Mouse (Mus musculus) stomach, embryonic 15.5 days (tissue): Measurements from ENCODE around the gene Plagl2. TPM values are rescaled to one million over a fixed set of nuclear protein-coding genes. Genes with fewer than 3 reads are reported as not detected.

Experiments
- ATAC-seq: fragments of 200-750 bp; cut with Nextera tagmentation; 2 replicates; pipeline ENCODE4 v1.8.0; 2017; ENCODE audit warnings: low read depth, moderate number of reproducible peaks, moderate TSS enrichment; ENCODE audit not compliant: insufficient read depth, low FRiP score
- H3K27ac ChIP-seq: fragments of 300-500 bp; sonication (generic); 2 replicates; pipeline ENCODE4 v1.5.1; 2015; ENCODE audit warnings: mild to moderate bottlenecking, inconsistent platforms
- H3K27me3 ChIP-seq: fragments of 300-500 bp; sonication (generic); replicated peaks from 2 replicates; pipeline ENCODE4 v1.6.1; 2015; ENCODE audit warnings: inconsistent platforms
- H3K36me3 ChIP-seq: fragments of 300-500 bp; sonication (generic); 2 replicates; pipeline ENCODE4 v1.6.1; 2015; ENCODE audit warnings: inconsistent platforms
- H3K4me1 ChIP-seq: fragments of 300-500 bp; sonication (generic); 2 replicates; pipeline ENCODE4 v1.6.1; 2015; ENCODE audit warnings: inconsistent platforms
- H3K4me2 ChIP-seq: fragments of 300-500 bp; sonication (generic); 2 replicates; pipeline ENCODE4 v1.6.1; 2015; ENCODE audit warnings: mild to moderate bottlenecking, inconsistent platforms
- H3K4me3 ChIP-seq: fragments of 300-500 bp; sonication (generic); replicated peaks from 2 replicates; pipeline ENCODE4 v1.5.1; 2015; ENCODE audit warnings: inconsistent platforms
- H3K9ac ChIP-seq: fragments of 300-500 bp; sonication (generic); 2 replicates; pipeline ENCODE4 v1.6.1; 2015; ENCODE audit warnings: inconsistent platforms
- H3K9me3 ChIP-seq: fragments of 300-500 bp; sonication (generic); 2 replicates; pipeline ENCODE4 v1.6.1; 2016; ENCODE audit warnings: inconsistent platforms
- WGBS: fragments of 180-500 bp; shearing (Covaris S2); methylation state at CpG from one replicate; pipeline ENCODE4 v1.1.7; 2015; 5-methylcytosine and 5-hydroxymethylcytosine counted together
- polyA plus RNA-seq: library from polyadenylated mRNA; unstranded; fragments of >200 nt; fragmentation: Nextera tagmentation; extraction: Ambion mirVana; gene quantifications from 2 replicates; pipeline ENCODE4 v1.2.1, GENCODE M21; 2015

Plagl2 gene
- polyA plus RNA-seq, 1 experiment from 2014 or later: 20.5 TPM

- Histone ChIP-seq H3K4me1 (peaks cover 20% of the 10 kb centered on the region), H3K27ac (peak overlapping the region; percentile 96), H3K36me3 (peaks cover 20% of the 10 kb centered on the region), H3K4me3 (no peak overlapping the region), H3K9me3 (no peaks in the 10 kb centered on the region), H3K27me3 (no peaks in the 10 kb centered on the region), H3K9ac (no peak overlapping the region), H3K4me2 (0 out of 2 replicates have a peak overlapping the region, but pooled peaks have one; percentile 17)
- WGBS: 64% methylated on average over 4 of the region's 4 CpGs
- no peak for ATAC-seq
These were observed 4.0 kb downstream of the Plagl2 start for GRCm38 (mm10) chr2:153237193-153237592.

- peaks cover 47% of the 10 kb centered on the region for H3K36me3 ChIP-seq
- no peak overlapping the region for H3K4me2 ChIP-seq
- no peaks in the 10 kb centered on the region for H3K4me1 ChIP-seq
- no peak overlapping the region for H3K9ac ChIP-seq
- H3K4me3 ChIP-seq: no peak overlapping the region
- WGBS: 75% methylated on average over 5 of the region's 5 CpGs
- no peak for ATAC-seq
- no peak overlapping the region for H3K27ac ChIP-seq
- no peaks in the 10 kb centered on the region for H3K27me3 ChIP-seq
- H3K9me3 ChIP-seq: no peaks in the 10 kb centered on the region
These were observed 12.7 kb downstream of the Plagl2 start for GRCm38 (mm10) chr2:153228523-153228922.

- Histone ChIP-seq H3K4me1 (no peaks in the 10 kb centered on the region), H3K27ac (no peak overlapping the region), H3K27me3 (no peaks in the 10 kb centered on the region), H3K4me3 (no peak overlapping the region), H3K9ac (no peak overlapping the region), H3K4me2 (no peak overlapping the region), H3K9me3 (no peaks in the 10 kb centered on the region), H3K36me3 (peaks cover 44% of the 10 kb centered on the region)
- WGBS: 82% methylated on average over 4 of the region's 4 CpGs
- peak; percentile 71; the same call in 1 of the 2 replicates for ATAC-seq
These were observed 13.3 kb downstream of the Plagl2 start for GRCm38 (mm10) chr2:153227959-153228358.

- peak overlapping the region; percentile 58 for H3K4me3 ChIP-seq
- no peaks in the 10 kb centered on the region for H3K4me1 ChIP-seq
- 7% methylated on average over 3 of the region's 3 CpGs for WGBS
- no peak overlapping the region for H3K9ac ChIP-seq
- H3K27me3 ChIP-seq: no peaks in the 10 kb centered on the region
- H3K36me3 ChIP-seq: peaks cover 22% of the 10 kb centered on the region
- peak overlapping the region; percentile 4 for H3K27ac ChIP-seq
- no peaks in the 10 kb centered on the region for H3K9me3 ChIP-seq
- ATAC-seq: no peak
- H3K4me2 ChIP-seq: peak overlapping the region; percentile 83
These were observed 15.7 kb downstream of the Plagl2 start for GRCm38 (mm10) chr2:153225595-153225953.

GRCm38 (mm10) chr2:153224946-153225594, 16.2 kb downstream of the Plagl2 start, which contains the start of gene Tspyl3:
Gene Tspyl3 (minus strand): TSS chr2:153225441.
- ATAC-seq: peak; percentile 27; the same call in 1 of the 2 replicates
- no peaks in the 10 kb centered on the region for H3K4me1 ChIP-seq
- no peaks in the 10 kb centered on the region for H3K27me3 ChIP-seq
- H3K4me3 ChIP-seq: peak within 1 kb of the TSS; percentile 58
- H3K4me2 ChIP-seq: peak within 1 kb of the TSS; percentile 83
- peaks cover 17% of the 10 kb centered on the region; the same call in 1 of the 2 replicates for H3K36me3 ChIP-seq
- no peaks in the 10 kb centered on the region for H3K9me3 ChIP-seq
- H3K9ac ChIP-seq: peak within 1 kb of the TSS; percentile 53
- WGBS: 3% methylated on average over 31 of the region's 31 CpGs
- H3K27ac ChIP-seq: peak within 1 kb of the TSS; percentile 4

GRCm38 (mm10) chr2:153222566-153222965, 18.7 kb downstream of the Plagl2 start:
- 86% methylated on average over 2 of the region's 2 CpGs for WGBS
- ATAC-seq: no peak
- no peaks in the 10 kb centered on the region for H3K27me3 ChIP-seq
- no peaks in the 10 kb centered on the region for H3K4me1 ChIP-seq
- H3K27ac ChIP-seq: no peak overlapping the region
- no peaks in the 10 kb centered on the region for H3K9me3 ChIP-seq
- no peak overlapping the region for H3K9ac ChIP-seq
- no peak overlapping the region for H3K4me2 ChIP-seq
- no peak overlapping the region for H3K4me3 ChIP-seq
- H3K36me3 ChIP-seq: no peaks in the 10 kb centered on the region

GRCm38 (mm10) chr2:153222130-153222529, 19.1 kb downstream of the Plagl2 start:
- Histone ChIP-seq H3K36me3 (no peaks in the 10 kb centered on the region), H3K9ac (no peak overlapping the region), H3K4me3 (no peak overlapping the region), H3K4me2 (no peak overlapping the region), H3K27ac (no peak overlapping the region), H3K4me1 (no peaks in the 10 kb centered on the region), H3K9me3 (no peaks in the 10 kb centered on the region), H3K27me3 (no peaks in the 10 kb centered on the region)
- ATAC-seq: no peak

- H3K9ac ChIP-seq: no peak overlapping the region
- no peaks in the 10 kb centered on the region for H3K36me3 ChIP-seq
- H3K27me3 ChIP-seq: no peaks in the 10 kb centered on the region
- H3K9me3 ChIP-seq: no peaks in the 10 kb centered on the region
- H3K4me2 ChIP-seq: no peak overlapping the region
- peak; percentile 77; the same call in 1 of the 2 replicates for ATAC-seq
- no peaks in the 10 kb centered on the region for H3K4me1 ChIP-seq
- 75% methylated on average over 4 of the region's 4 CpGs for WGBS
- H3K4me3 ChIP-seq: no peak overlapping the region
- H3K27ac ChIP-seq: no peak overlapping the region
These were observed 19.6 kb downstream of the Plagl2 start for GRCm38 (mm10) chr2:153221620-153222019.

- Histone ChIP-seq H3K36me3 (no peaks in the 10 kb centered on the region), H3K27me3 (no peaks in the 10 kb centered on the region), H3K27ac (no peak overlapping the region), H3K9me3 (no peaks in the 10 kb centered on the region), H3K4me2 (no peak overlapping the region), H3K4me1 (no peaks in the 10 kb centered on the region), H3K9ac (no peak overlapping the region), H3K4me3 (no peak overlapping the region)
- 76% methylated on average over 3 of the region's 3 CpGs for WGBS
- ATAC-seq: no peak
These were observed 22.7 kb downstream of the Plagl2 start for GRCm38 (mm10) chr2:153218516-153218915.

- Histone ChIP-seq H3K36me3 (no peaks in the 10 kb centered on the region), H3K4me1 (no peaks in the 10 kb centered on the region), H3K9me3 (no peaks in the 10 kb centered on the region), H3K4me3 (no peak overlapping the region), H3K9ac (no peak overlapping the region), H3K27ac (no peak overlapping the region), H3K4me2 (no peak overlapping the region), H3K27me3 (no peaks in the 10 kb centered on the region)
- 83% methylated on average over 10 of the region's 10 CpGs for WGBS
- ATAC-seq: no peak
These were observed 23.3 kb downstream of the Plagl2 start for GRCm38 (mm10) chr2:153217826-153218340.

- no peak overlapping the region for H3K27ac ChIP-seq
- H3K27me3 ChIP-seq: no peaks in the 10 kb centered on the region
- 78% methylated on average over 4 of the region's 4 CpGs for WGBS
- ATAC-seq: no peak
- H3K9me3 ChIP-seq: no peaks in the 10 kb centered on the region
- no peak overlapping the region for H3K4me3 ChIP-seq
- H3K4me1 ChIP-seq: no peaks in the 10 kb centered on the region
- H3K36me3 ChIP-seq: 0 out of 2 replicates have a peak, but pooled peaks cover 2% of the 10 kb centered on the region
- H3K9ac ChIP-seq: no peak overlapping the region
- H3K4me2 ChIP-seq: no peak overlapping the region
These were observed 25.8 kb downstream of the Plagl2 start for GRCm38 (mm10) chr2:153215421-153215820.

GRCm38 (mm10) chr2:153214771-153215259, 26.4 kb downstream of the Plagl2 start:
- no peak for ATAC-seq
- Histone ChIP-seq H3K9ac (no peak overlapping the region), H3K27ac (no peak overlapping the region), H3K27me3 (no peaks in the 10 kb centered on the region), H3K4me2 (no peak overlapping the region), H3K4me1 (no peaks in the 10 kb centered on the region), H3K4me3 (no peak overlapping the region), H3K9me3 (no peaks in the 10 kb centered on the region), H3K36me3 (0 out of 2 replicates have a peak, but pooled peaks cover 3% of the 10 kb centered on the region)
- WGBS: 50% methylated on average over 6 of the region's 6 CpGs
